Mouse (Mus musculus): ENCODE data around the gene Dnm3. TPM values are rescaled to one million over a fixed set of nuclear protein-coding genes. Genes with fewer than 3 reads are reported as not detected.
A peak's percentile ranks its signal among the peaks of the same experiment; 100 is the strongest.

Dnm3 gene
- polyA plus RNA-seq, 1 experiment from 2014 or later: 8.3 TPM

DNA sequence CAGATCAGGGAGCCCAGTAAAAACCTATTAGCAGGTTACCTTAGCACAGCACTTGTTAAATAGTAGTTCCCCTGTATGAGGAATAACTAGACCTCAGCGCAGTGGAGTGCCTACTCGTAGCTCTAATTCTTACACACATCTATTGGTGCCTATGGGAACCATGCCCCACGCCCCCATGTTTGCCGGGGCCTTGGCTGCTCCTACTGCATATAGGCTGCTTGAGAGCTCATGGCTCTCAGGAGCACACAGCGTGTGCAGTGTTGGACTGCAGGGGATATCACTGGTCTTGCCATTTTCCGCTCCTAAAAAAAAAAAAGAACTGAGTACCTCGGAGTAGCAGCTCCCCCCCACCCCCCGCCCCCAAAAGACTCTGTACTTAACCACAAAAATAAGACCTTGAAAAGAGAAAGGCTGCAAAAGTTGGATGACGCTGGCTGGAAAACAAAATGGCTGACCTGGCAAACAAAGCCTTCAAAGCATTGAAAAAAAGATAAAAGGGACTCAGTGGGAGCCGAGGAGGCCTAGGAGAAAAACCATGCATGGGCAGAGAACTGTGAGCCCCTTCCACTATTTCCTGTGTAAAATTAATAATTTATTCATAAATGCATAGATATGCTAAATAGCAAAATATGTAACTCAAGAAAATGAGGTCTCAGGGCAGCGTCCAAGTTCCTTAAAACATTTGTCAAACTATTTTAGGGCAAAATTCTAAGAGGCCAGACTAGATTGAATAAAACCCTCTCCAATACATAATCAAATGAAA lies 342.2 kb downstream of the Dnm3 start:
- no peak for ATAC-seq (replicated peaks; ENCODE audit: low FRiP score, low read depth)
- Histone ChIP-seq H3K9me3 (replicated peaks; ENCODE audit: low read length) (no peaks in the 10 kb centered on the region), H3K36me3 (ENCODE audit: insufficient read depth, low read length) (no peaks in the 10 kb centered on the region), H3K4me2 (ENCODE audit: low read length) (no peak overlapping the region), H3K9ac (ENCODE audit: low read depth, low read length) (no peak overlapping the region), H3K27ac (no peak overlapping the region), H3K27me3 (ENCODE audit: insufficient read depth, low read length) (no peaks in the 10 kb centered on the region), H3K4me3 (replicated peaks; ENCODE audit: low read depth, low read length) (no peak overlapping the region), H3K4me1 (replicated peaks; ENCODE audit: insufficient read depth, low read length) (no peaks in the 10 kb centered on the region)
- DNase-seq (ENCODE audit: low spot score): no peak
- TF ChIP-seq CTCF (IDR thresholded peaks at IDR 0.05; ENCODE audit: low read depth): no peak
- WGBS: 88% methylated on average over 11 of the region's 11 CpGs

GRCm38 (mm10) chr1:162134651-162135066 lies 343.2 kb downstream of the Dnm3 start:
- H3K36me3 ChIP-seq (ENCODE audit: insufficient read depth, low read length): no peaks in the 10 kb centered on the region
- no peaks in the 10 kb centered on the region for H3K4me1 ChIP-seq (replicated peaks; ENCODE audit: insufficient read depth, low read length)
- ATAC-seq (replicated peaks; ENCODE audit: low FRiP score, low read depth) (no peak), DNase-seq (ENCODE audit: low spot score) (no peak)
- H3K4me2 ChIP-seq (ENCODE audit: low read length): no peak overlapping the region
- WGBS: 55% methylated on average over 3 of the region's 3 CpGs
- no peak overlapping the region for H3K4me3 ChIP-seq (replicated peaks; ENCODE audit: low read depth, low read length)
- no peak overlapping the region for H3K9ac ChIP-seq (ENCODE audit: low read depth, low read length)
- no peak overlapping the region for H3K27ac ChIP-seq
- H3K27me3 ChIP-seq (ENCODE audit: insufficient read depth, low read length): no peaks in the 10 kb centered on the region
- H3K9me3 ChIP-seq (replicated peaks; ENCODE audit: low read length): no peaks in the 10 kb centered on the region
- TF ChIP-seq CTCF (IDR thresholded peaks at IDR 0.05; ENCODE audit: low read depth): no peak

DNA sequence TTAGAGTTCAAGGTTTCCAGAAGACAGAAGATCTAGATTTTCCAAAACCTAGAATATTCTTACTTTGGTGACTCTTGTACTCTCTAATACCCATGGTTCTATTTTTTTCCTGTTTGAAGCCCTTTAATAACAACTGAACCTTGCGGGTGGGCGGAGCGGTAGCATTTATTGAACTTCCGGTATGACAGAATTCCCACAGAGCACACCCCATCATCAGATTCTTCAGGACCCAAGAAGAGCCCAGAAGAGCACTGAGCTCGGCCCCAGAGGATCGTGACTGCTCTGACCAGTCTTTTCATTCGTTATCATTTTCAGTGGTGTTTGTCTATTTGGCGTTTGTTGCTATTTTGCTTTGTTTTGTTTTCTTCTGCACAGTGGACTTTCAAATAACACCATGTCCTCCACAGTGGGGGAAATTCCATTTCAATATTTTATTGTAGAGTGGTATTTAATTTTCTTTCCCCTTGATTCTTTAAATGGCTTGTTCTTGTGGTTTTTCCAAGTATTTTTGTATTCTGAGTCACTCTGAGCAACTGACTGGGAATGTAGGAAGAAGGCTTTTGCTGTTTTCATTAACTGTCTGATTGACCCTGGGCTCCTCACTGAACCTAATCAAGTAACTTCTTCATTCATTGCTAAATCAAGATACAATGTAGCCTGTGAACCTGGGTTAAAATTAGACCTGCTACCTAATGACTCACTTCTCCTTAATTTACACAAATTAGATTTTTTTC lies 344.8 kb downstream of the Dnm3 start:
- no peaks in the 10 kb centered on the region for H3K36me3 ChIP-seq (ENCODE audit: insufficient read depth, low read length)
- H3K4me3 ChIP-seq (replicated peaks; ENCODE audit: low read depth, low read length): no peak overlapping the region
- no peak for TF ChIP-seq CTCF (IDR thresholded peaks at IDR 0.05; ENCODE audit: low read depth)
- peak; percentile 21 for DNase-seq (ENCODE audit: low spot score)
- no peak overlapping the region for H3K27ac ChIP-seq
- no peak overlapping the region for H3K9ac ChIP-seq (ENCODE audit: low read depth, low read length)
- H3K27me3 ChIP-seq (ENCODE audit: insufficient read depth, low read length): no peaks in the 10 kb centered on the region
- no peaks in the 10 kb centered on the region for H3K9me3 ChIP-seq (replicated peaks; ENCODE audit: low read length)
- WGBS: 89% methylated on average over 8 of the region's 8 CpGs
- no peak overlapping the region for H3K4me2 ChIP-seq (ENCODE audit: low read length)
- ATAC-seq (replicated peaks; ENCODE audit: low FRiP score, low read depth): no peak
- H3K4me1 ChIP-seq (replicated peaks; ENCODE audit: insufficient read depth, low read length): no peaks in the 10 kb centered on the region

DNA sequence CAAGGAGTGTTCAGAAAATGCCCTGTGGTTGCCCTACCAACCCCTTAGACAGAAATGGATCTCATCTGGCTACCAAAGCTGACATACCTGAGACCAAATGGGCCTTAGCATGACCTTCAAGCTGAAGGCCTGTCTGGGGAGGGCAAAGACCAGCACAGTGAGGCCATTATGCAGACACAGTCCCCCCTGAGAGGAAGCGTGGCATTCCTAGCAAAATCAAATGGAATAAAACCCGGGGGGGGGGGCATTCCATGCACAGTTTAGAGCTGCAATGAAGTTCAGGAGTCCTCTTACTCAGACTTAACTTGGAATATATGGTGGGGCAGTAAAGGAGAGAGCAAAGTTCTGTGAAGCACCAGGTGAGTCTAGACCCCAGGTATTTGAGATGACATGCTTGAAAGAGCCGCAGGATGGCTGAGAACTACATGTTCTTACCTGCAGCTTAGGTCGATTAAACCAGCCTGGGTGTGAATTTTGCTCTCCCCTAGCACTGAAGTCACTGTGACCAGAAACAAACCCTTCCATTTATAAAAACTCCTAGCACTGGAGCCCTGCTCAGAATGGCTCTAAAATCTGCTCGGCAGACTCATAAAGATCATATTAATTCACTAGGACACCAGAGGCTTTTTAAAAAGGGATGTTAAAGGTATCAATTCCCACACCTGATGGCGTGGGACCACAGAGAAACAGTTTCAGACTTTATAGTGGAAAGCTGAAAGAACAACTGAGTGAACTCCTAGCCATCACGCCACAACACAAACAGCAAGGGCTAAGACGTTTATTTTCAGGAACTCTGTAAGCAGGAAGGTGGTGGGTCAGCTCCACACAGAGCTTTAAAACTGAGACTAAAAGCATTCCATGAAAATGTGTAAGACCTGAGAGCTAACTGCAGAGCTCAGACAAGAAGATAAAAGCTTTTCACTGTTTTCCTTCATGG lies 350.7 kb downstream of the Dnm3 start:
- 57% methylated on average over 8 of the region's 8 CpGs for WGBS
- H3K36me3 ChIP-seq (ENCODE audit: insufficient read depth, low read length): no peaks in the 10 kb centered on the region
- ATAC-seq (replicated peaks; ENCODE audit: low FRiP score, low read depth) (no peak), DNase-seq (ENCODE audit: low spot score) (no peak)
- H3K9me3 ChIP-seq (replicated peaks; ENCODE audit: low read length): no peaks in the 10 kb centered on the region
- no peak overlapping the region for H3K4me2 ChIP-seq (ENCODE audit: low read length)
- no peak overlapping the region for H3K27ac ChIP-seq
- no peak overlapping the region for H3K9ac ChIP-seq (ENCODE audit: low read depth, low read length)
- no peaks in the 10 kb centered on the region for H3K4me1 ChIP-seq (replicated peaks; ENCODE audit: insufficient read depth, low read length)
- TF ChIP-seq CTCF (IDR thresholded peaks at IDR 0.05; ENCODE audit: low read depth): no peak
- H3K4me3 ChIP-seq (replicated peaks; ENCODE audit: low read depth, low read length): no peak overlapping the region
- no peaks in the 10 kb centered on the region for H3K27me3 ChIP-seq (ENCODE audit: insufficient read depth, low read length)

DNA sequence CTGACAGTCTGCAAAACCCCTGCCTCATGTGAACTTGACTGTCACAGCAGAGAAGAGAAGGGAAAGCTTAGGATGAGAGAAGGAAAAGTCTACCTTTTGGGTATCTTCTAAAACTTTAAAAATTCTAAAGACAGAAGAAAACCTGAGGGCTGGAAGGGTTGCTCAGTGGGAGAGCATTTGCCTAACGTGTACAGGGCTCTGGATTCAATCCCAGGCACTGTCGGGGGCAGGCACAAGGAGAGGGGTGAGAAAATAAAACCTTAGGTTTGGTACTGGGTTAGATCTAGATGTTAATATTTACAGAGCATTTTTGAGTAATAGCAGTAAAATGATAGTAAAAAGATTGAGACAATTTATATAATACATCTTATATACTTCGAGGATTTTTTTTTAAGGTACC lies 353.4 kb downstream of the Dnm3 start:
- Histone ChIP-seq H3K9me3 (replicated peaks; ENCODE audit: low read length) (no peaks in the 10 kb centered on the region), H3K9ac (ENCODE audit: low read depth, low read length) (no peak overlapping the region), H3K4me2 (ENCODE audit: low read length) (no peak overlapping the region), H3K4me1 (replicated peaks; ENCODE audit: insufficient read depth, low read length) (no peaks in the 10 kb centered on the region), H3K27me3 (ENCODE audit: insufficient read depth, low read length) (no peaks in the 10 kb centered on the region), H3K36me3 (ENCODE audit: insufficient read depth, low read length) (no peaks in the 10 kb centered on the region), H3K27ac (no peak overlapping the region), H3K4me3 (replicated peaks; ENCODE audit: low read depth, low read length) (no peak overlapping the region)
- TF ChIP-seq CTCF (IDR thresholded peaks at IDR 0.05; ENCODE audit: low read depth): no peak
- no peak for DNase-seq (ENCODE audit: low spot score)
- 81% methylated on average over 3 of the region's 3 CpGs for WGBS
- no peak for ATAC-seq (replicated peaks; ENCODE audit: low FRiP score, low read depth)

All from kidney, postnatal 0 days (tissue).